Mouse (Mus musculus) myocyte (in vitro differentiated cells): ENCODE data around the gene Hip1. TPM values are rescaled to one million over a fixed set of nuclear protein-coding genes. Genes with fewer than 3 reads are reported as not detected.

Experiments
- H3K27me3 ChIP-seq: one replicate; pipeline ENCODE4 v1.6.1; 2011; ENCODE audit not compliant: control insufficient read depth, insufficient read depth, insufficient read length
- H3K36me3 ChIP-seq: one replicate; pipeline ENCODE4 v1.6.1; 2011; ENCODE audit not compliant: control insufficient read depth, insufficient read depth
- H3K4me2 ChIP-seq: one replicate; pipeline ENCODE4 v1.6.1; 2011; ENCODE audit warnings: low read depth, control low read depth
- H3K4me3 ChIP-seq: one replicate; pipeline ENCODE4 v1.5.1; 2011; ENCODE audit warnings: mild to moderate bottlenecking, control low read depth, moderate library complexity
- H3K79me2 ChIP-seq: one replicate; pipeline ENCODE4 v1.6.1; 2011; ENCODE audit not compliant: control insufficient read depth, insufficient read depth
- H3ac ChIP-seq: one replicate; pipeline ENCODE4 v1.6.1; 2011; ENCODE audit not compliant: control insufficient read depth, insufficient read length
- CEBPB ChIP-seq: IDR thresholded peaks from 2 replicates; pipeline ENCODE4 v1.6.1; 2011; ENCODE audit warnings: mild to moderate bottlenecking, moderate library complexity; ENCODE audit not compliant: poor library complexity, insufficient read depth, severe bottlenecking
- E2F4 ChIP-seq: IDR thresholded peaks from one replicate; pipeline ENCODE4 v1.6.1; 2011; ENCODE audit warnings: mild to moderate bottlenecking, control low read depth, moderate library complexity; ENCODE audit not compliant: insufficient read depth
- MAX ChIP-seq: IDR thresholded peaks from one replicate; pipeline ENCODE4 v1.6.1; 2011; ENCODE audit warnings: low read depth, mild to moderate bottlenecking, control low read depth
- MYOD1 ChIP-seq, 3 experiments: IDR thresholded peaks; one replicate each; pipeline ENCODE4 v1.6.1; 2011; ENCODE audit warnings: control low read depth in 2 of 3, low read depth in 2 of 3, mild to moderate bottlenecking in 2 of 3, moderate library complexity in 1 of 3; ENCODE audit not compliant: insufficient read length in 2 of 3, control insufficient read depth in 1 of 3
- MYOG ChIP-seq, 3 experiments: IDR thresholded peaks; one replicate each; pipeline ENCODE4 v1.6.1; 2011; ENCODE audit warnings: control low read depth in 2 of 3, low read depth in 2 of 3, mild to moderate bottlenecking in 2 of 3; ENCODE audit not compliant: insufficient read length in 2 of 3, control insufficient read depth in 1 of 3, insufficient read depth in 1 of 3
- POLR2A ChIP-seq: IDR thresholded peaks from one replicate; pipeline ENCODE4 v1.6.1; 2011; ENCODE audit warnings: low read depth, mild to moderate bottlenecking, control low read depth, moderate library complexity; ENCODE audit not compliant: insufficient read length
- POLR2AphosphoS2 ChIP-seq: IDR thresholded peaks from one replicate; pipeline ENCODE4 v1.6.1; 2011; ENCODE audit warnings: low read depth, control low read depth; ENCODE audit not compliant: insufficient read length
- REST ChIP-seq: IDR thresholded peaks from one replicate; pipeline ENCODE4 v1.6.1; 2011; ENCODE audit warnings: mild to moderate bottlenecking, control low read depth, moderate library complexity; ENCODE audit not compliant: insufficient read depth, insufficient read length
- SRF ChIP-seq: IDR thresholded peaks from one replicate; pipeline ENCODE4 v1.6.1; 2011; ENCODE audit warnings: low read depth; ENCODE audit not compliant: control insufficient read depth, insufficient read length
- TCF12 ChIP-seq: IDR thresholded peaks from one replicate; pipeline ENCODE4 v1.6.1; 2011; ENCODE audit warnings: mild to moderate bottlenecking, control low read depth; ENCODE audit not compliant: poor library complexity, insufficient read depth, severe bottlenecking
- TCF3 ChIP-seq: IDR thresholded peaks from one replicate; pipeline ENCODE4 v1.6.1; 2011; ENCODE audit warnings: low read depth, control low read depth; ENCODE audit not compliant: insufficient read length
- USF1 ChIP-seq: IDR thresholded peaks from one replicate; pipeline ENCODE4 v1.6.1; 2011; ENCODE audit warnings: low read depth, mild to moderate bottlenecking, control low read depth, moderate library complexity
- polyA plus RNA-seq: library from polyadenylated mRNA; unstranded; fragments of >200 nt; fragmentation: generic; extraction: Trizol; gene quantifications from one replicate; pipeline ENCODE4 v1.2.1, GENCODE M21; 2012; ENCODE audit warnings: missing spikeins

The Hip1 gene
- polyA plus RNA-seq, 1 experiment, result 65.2 TPM

DNA sequence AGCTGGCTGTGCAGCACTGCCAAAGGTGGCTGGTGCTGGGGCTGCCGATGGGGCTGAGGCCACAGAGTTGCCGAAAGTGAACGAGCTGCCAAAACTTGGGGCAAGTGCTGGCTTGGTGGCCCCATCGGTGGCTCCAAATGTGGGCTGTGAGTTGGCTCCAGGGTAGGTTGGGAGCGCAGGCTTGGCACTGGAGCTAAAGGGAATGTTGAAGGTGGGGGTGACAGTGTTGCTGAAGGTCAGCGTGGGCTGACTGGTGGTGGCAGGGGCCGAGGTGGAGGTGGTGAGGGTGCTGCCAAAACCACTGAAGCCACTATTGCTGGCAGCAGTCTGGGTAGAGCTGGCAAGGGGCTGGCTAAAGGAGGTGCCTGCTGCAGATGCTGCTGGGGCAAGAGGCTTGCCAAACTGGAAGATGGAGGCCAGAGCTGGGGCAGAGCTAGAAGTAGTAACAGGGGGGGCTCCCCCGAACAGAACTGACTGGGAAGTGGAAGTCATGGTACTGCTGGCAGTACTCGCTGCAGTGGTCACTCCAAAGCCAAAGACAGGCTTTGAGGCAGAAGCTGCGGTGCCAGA, 163.5 kb downstream of the Hip1 start:
- no peak overlapping the region for H3ac ChIP-seq
- no peaks in the 10 kb centered on the region for H3K27me3 ChIP-seq
- H3K36me3 ChIP-seq, result peaks cover 22% of the 10 kb centered on the region
- TF ChIP-seq MYOG (IDR thresholded peaks at IDR 0.05; ENCODE audit: control insufficient read depth in 1 of 3, insufficient read depth in 1 of 3, insufficient read length in 2 of 3, low read depth in 2 of 3) (no peak), SRF (no peak), POLR2A (no peak), TCF12 (no peak), MAX (no peak), USF1 (no peak), REST (no peak), E2F4 (no peak), TCF3 (no peak), CEBPB (no peak), MYOD1 (IDR thresholded peaks at IDR 0.05; ENCODE audit: control insufficient read depth in 1 of 3, insufficient read length in 2 of 3, low read depth in 2 of 3) (no peak), POLR2AphosphoS2 (no peak)
- H3K4me3 ChIP-seq, result no peak overlapping the region
- no peaks in the 10 kb centered on the region for H3K79me2 ChIP-seq
- no peak overlapping the region for H3K4me2 ChIP-seq

DNA sequence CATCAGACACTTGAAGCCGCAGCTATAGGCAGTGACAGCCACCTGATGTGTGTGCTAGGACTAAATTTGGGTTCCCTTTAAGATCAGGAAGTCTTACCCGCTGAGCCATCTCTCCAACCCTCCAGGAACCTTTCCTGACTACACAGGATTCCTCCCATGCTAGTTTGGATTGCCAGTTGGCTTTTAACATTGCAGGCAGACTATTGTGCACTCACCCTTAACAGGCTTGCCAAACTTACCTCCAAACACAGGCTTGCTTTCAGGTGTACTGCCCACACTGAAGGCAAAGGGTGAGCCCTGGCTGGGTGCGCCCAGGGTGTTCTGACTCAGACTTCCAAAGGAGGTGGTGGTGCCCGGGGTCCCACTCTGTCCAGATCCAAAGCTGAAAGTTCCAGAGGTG, 164.2 kb downstream of the Hip1 start:
- Histone ChIP-seq H3K4me2 (no peak overlapping the region), H3K4me3 (no peak overlapping the region), H3ac (no peak overlapping the region), H3K27me3 (no peaks in the 10 kb centered on the region), H3K79me2 (no peaks in the 10 kb centered on the region), H3K36me3 (peaks cover 26% of the 10 kb centered on the region)
- TF ChIP-seq POLR2A (no peak), CEBPB (no peak), REST (no peak), MAX (no peak), TCF3 (no peak), USF1 (no peak), SRF (no peak), TCF12 (no peak), POLR2AphosphoS2 (no peak), MYOG (IDR thresholded peaks at IDR 0.05; ENCODE audit: control insufficient read depth in 1 of 3, insufficient read depth in 1 of 3, insufficient read length in 2 of 3, low read depth in 2 of 3) (no peak), MYOD1 (IDR thresholded peaks at IDR 0.05; ENCODE audit: control insufficient read depth in 1 of 3, insufficient read length in 2 of 3, low read depth in 2 of 3) (no peak), E2F4 (no peak)

DNA sequence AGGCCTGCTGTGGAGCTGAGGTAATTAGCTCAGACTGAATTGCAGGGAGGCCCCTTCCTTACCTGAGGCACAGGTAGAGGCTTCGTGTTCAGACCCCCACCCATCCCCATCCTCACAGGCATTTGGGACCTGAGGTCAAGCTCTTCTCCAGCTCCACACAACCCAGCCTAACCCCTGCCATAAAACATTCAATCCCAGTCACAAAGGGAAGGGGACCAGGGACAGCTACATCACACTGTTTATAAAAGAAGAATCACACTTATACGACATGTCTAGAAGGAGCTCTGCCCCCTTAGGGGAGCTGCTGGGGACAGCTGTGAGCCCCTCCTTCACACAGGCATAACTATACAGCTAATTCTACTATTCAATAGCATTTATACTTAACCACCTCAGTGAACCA, 168.6 kb downstream of the Hip1 start:
- Histone ChIP-seq H3K4me3 (no peak overlapping the region), H3K4me2 (no peak overlapping the region), H3K36me3 (peaks cover 30% of the 10 kb centered on the region), H3K79me2 (peaks cover 2% of the 10 kb centered on the region), H3ac (no peak overlapping the region), H3K27me3 (no peaks in the 10 kb centered on the region)
- TF ChIP-seq MYOG (IDR thresholded peaks at IDR 0.05; ENCODE audit: control insufficient read depth in 1 of 3, insufficient read depth in 1 of 3, insufficient read length in 2 of 3, low read depth in 2 of 3) (no peak), CEBPB (no peak), TCF3 (no peak), REST (no peak), POLR2A (no peak), E2F4 (no peak), USF1 (no peak), TCF12 (no peak), SRF (no peak), MYOD1 (IDR thresholded peaks at IDR 0.05; ENCODE audit: control insufficient read depth in 1 of 3, insufficient read length in 2 of 3, low read depth in 2 of 3) (no peak), POLR2AphosphoS2 (no peak), MAX (no peak)

DNA sequence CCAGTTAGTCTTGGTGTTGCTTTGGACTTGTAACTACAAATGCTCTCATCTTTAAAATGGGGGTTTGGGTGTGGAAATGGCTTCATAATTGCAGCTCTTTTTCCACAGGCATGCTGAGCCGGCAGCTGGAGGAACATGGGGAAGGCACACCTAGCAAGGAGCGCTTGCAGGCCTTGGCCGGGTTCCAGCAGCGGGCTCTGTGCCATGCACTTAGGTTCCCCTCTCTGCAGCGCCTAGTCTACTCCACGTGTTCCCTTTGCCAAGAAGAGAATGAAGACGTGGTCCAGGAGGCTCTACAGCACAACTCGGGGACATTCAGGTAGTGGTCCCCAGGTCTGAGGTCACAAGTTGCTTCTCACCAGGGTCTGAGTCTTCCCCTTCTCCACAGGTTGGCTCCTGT, 169.8 kb downstream of the Hip1 start:
- no peaks in the 10 kb centered on the region for H3K27me3 ChIP-seq
- no peak overlapping the region for H3ac ChIP-seq
- peaks cover 13% of the 10 kb centered on the region for H3K79me2 ChIP-seq
- no peak for TF ChIP-seq POLR2AphosphoS2
- TF ChIP-seq POLR2A, result no peak
- TF ChIP-seq MYOG (IDR thresholded peaks at IDR 0.05; ENCODE audit: control insufficient read depth in 1 of 3, insufficient read depth in 1 of 3, insufficient read length in 2 of 3, low read depth in 2 of 3), result no peak
- TF ChIP-seq REST, result no peak
- no peak for TF ChIP-seq CEBPB
- TF ChIP-seq E2F4, result no peak
- TF ChIP-seq USF1, result no peak
- no peak for TF ChIP-seq SRF
- no peak for TF ChIP-seq MYOD1 (IDR thresholded peaks at IDR 0.05; ENCODE audit: control insufficient read depth in 1 of 3, insufficient read length in 2 of 3, low read depth in 2 of 3)
- no peak for TF ChIP-seq TCF12
- TF ChIP-seq MAX, result no peak
- TF ChIP-seq TCF3, result no peak
- H3K4me3 ChIP-seq, result no peak overlapping the region
- no peak overlapping the region for H3K4me2 ChIP-seq
- H3K36me3 ChIP-seq, result peaks cover 30% of the 10 kb centered on the region

DNA sequence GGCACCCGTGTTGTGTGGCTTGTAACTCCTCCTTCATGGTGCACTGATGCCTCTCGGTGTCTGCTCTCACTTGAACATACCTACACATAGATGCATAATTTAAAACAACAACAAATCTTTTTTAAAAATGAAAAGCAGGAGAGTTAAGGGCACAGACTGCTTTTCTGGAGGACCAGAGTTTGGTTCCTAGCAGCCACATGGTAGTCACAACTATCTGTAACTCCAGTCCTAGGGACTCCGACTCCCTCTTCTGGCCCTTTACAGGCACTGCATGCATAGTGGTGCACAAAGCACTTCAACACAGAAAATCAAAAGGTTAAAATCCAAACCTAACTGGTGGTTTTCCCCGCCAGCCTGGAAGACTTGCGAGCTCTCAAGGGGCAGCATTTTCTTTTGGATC, 171.3 kb downstream of the Hip1 start:
- no peak overlapping the region for H3ac ChIP-seq
- TF ChIP-seq POLR2AphosphoS2 (no peak), TCF12 (no peak), TCF3 (no peak), MYOD1 (IDR thresholded peaks at IDR 0.05; ENCODE audit: control insufficient read depth in 1 of 3, insufficient read length in 2 of 3, low read depth in 2 of 3) (no peak), E2F4 (no peak)
- peaks cover 24% of the 10 kb centered on the region for H3K36me3 ChIP-seq
- no peak overlapping the region for H3K4me2 ChIP-seq
- H3K4me3 ChIP-seq, result no peak overlapping the region
- peaks cover 15% of the 10 kb centered on the region for H3K79me2 ChIP-seq
- no peaks in the 10 kb centered on the region for H3K27me3 ChIP-seq
